Mouse (Mus musculus) limb, embryonic 10.5 days (tissue): ENCODE results near the gene Slc7a6os. TPM values are rescaled to one million over a fixed set of nuclear protein-coding genes. Genes with fewer than 3 reads are reported as not detected.
"Not testable (repeated sequence)": the region's sequence is repeated elsewhere in the genome, so short reads cannot be mapped to it uniquely, and the experiment has no call there.

Source experiments
- DNase-seq: peaks from one replicate; pipeline ENCODE4 v3.0.0-alpha.2; 2017; ENCODE audit warnings: low spot score
- H3K27ac ChIP-seq: fragments of 300-500 bp; sonication (generic); 2 replicates; pipeline ENCODE4 v1.5.1; 2016; ENCODE audit warnings: mild to moderate bottlenecking
- H3K27me3 ChIP-seq: fragments of 300-500 bp; sonication (generic); 2 replicates; pipeline ENCODE4 v1.6.1; 2016; ENCODE audit warnings: low read depth, mild to moderate bottlenecking; ENCODE audit not compliant: poor library complexity, severe bottlenecking
- H3K36me3 ChIP-seq: fragments of 300-500 bp; sonication (generic); 2 replicates; pipeline ENCODE4 v1.6.1; 2016; ENCODE audit warnings: mild to moderate bottlenecking, moderate library complexity
- H3K4me1 ChIP-seq: fragments of 300-500 bp; sonication (generic); 2 replicates; pipeline ENCODE4 v1.6.1; 2016
- H3K4me3 ChIP-seq: fragments of 300-500 bp; sonication (generic); 2 replicates; pipeline ENCODE4 v1.5.1; 2016; ENCODE audit warnings: mild to moderate bottlenecking, moderate library complexity
- H3K9me3 ChIP-seq: fragments of 300-500 bp; sonication (generic); replicated peaks from 2 replicates; pipeline ENCODE4 v1.6.1; 2016; ENCODE audit warnings: mild to moderate bottlenecking
- WGBS: fragments of 180-500 bp; shearing (Covaris S2); methylation state at CpG from one replicate; pipeline ENCODE4 v1.1.7; 2016; 5-methylcytosine and 5-hydroxymethylcytosine counted together
- polyA plus RNA-seq: library from polyadenylated mRNA; unstranded; fragments of >200 nt; fragmentation: Nextera tagmentation; extraction: Ambion mirVana; gene quantifications from 2 replicates; pipeline ENCODE4 v1.2.1, GENCODE M21; 2016

Slc7a6os gene
- polyA plus RNA-seq, 1 experiment from 2014 or later = 42.0 TPM

DNA sequence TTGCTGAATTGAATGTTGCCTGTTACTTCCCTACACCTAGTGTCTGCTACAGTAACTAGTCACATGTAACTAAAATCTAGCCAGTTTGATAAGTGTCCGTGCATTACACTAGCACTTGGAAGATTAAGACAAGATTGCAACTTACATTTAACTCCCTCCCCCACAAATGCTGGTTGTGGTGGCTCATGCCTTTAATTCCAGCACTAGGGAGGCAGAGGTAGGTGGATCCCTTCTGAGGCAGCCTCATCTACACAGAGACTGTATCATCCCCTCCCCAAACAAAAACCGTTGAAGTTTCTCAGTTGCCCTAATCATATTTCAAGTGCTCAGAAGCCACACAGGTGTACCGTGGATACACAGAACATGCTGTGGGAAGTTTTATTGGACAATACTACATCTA is 11.1 kb downstream of the Slc7a6os start:
- WGBS = 88% methylated on average over 3 of the region's 3 CpGs
- H3K27ac ChIP-seq, DNase-seq, H3K4me3 ChIP-seq, H3K9me3 ChIP-seq, H3K4me1 ChIP-seq, H3K27me3 ChIP-seq: not testable (repeated sequence)
- peaks cover 97% of the 10 kb centered on the region for H3K36me3 ChIP-seq

DNA sequence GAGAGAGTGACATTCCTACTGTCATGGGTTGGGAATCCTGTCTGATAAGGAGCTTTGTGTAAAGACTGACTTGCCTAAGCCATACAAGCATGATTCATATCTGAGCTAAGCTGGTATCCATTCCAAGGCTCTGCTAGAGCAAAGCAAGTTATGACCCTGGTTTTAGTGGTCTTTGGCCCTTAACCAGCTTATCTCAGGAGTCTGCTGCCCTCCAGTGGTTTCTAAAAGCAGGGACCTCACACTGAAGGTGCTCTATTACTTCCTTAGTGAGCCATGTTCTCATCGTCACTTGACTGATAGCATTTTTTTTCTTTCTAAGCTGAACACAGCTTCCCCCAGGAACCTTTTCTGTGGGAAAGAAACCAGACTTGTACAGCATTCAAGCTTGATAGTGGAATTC is 12.0 kb downstream of the Slc7a6os start:
- Histone ChIP-seq H3K27ac (no peak overlapping the region), H3K4me1 (no peaks in the 10 kb centered on the region), H3K36me3 (peaks cover 97% of the 10 kb centered on the region), H3K27me3 (no peaks in the 10 kb centered on the region), H3K4me3 (no peak overlapping the region), H3K9me3 (no peaks in the 10 kb centered on the region)
- DNase-seq = peak; percentile 35
- WGBS = 49% methylated on average over 1 of the region's 1 CpGs

DNA sequence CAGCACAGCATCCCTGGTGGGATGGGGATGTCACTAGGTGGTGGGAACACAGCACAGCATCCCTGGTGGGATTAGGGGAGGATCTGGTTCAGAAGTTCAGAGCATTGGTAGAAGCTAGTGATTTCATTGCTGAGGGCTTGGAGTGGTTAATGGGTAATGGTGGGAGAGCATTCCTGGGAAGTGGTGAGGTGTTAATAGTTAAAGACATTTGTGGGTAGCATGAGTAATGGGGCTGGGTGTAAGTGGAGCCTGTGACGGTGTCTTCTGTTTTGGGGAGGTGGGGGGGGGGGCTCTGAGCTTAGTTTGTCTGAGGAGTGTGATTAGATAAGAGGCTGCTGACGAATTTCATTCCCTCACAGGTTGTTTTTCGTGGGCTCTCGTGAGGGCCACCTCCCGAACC is 16.7 kb downstream of the Slc7a6os start:
- no peak overlapping the region for H3K27ac ChIP-seq
- no peaks in the 10 kb centered on the region for H3K27me3 ChIP-seq
- no peak for DNase-seq
- no peak overlapping the region for H3K4me3 ChIP-seq
- no peaks in the 10 kb centered on the region for H3K9me3 ChIP-seq
- peaks cover 94% of the 10 kb centered on the region for H3K36me3 ChIP-seq
- WGBS = 89% methylated on average over 5 of the region's 5 CpGs
- no peaks in the 10 kb centered on the region for H3K4me1 ChIP-seq

DNA sequence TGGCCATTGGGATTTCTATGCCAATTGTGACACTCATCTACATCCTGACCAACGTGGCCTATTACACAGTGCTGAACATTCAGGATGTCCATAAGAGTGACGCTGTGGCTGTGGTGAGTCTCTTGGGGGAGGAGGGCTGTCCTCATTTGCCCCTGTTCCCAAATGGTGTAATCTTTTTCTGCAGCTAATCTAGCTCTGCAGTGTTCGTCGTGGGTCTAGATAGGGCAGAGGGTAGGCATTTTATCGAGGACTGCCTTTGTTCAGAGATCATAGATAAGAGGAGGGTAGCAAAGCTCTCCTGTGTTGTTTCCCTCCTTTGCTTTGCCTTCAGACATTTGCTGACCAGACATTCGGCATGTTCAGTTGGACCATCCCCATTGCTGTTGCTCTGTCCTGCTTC is 17.6 kb downstream of the Slc7a6os start:
- no peaks in the 10 kb centered on the region for H3K4me1 ChIP-seq
- H3K4me3 ChIP-seq = no peak overlapping the region
- peaks cover 93% of the 10 kb centered on the region for H3K36me3 ChIP-seq
- H3K9me3 ChIP-seq = no peaks in the 10 kb centered on the region
- H3K27me3 ChIP-seq = no peaks in the 10 kb centered on the region
- WGBS = 93% methylated on average over 6 of the region's 6 CpGs
- H3K27ac ChIP-seq = no peak overlapping the region
- DNase-seq = no peak

DNA sequence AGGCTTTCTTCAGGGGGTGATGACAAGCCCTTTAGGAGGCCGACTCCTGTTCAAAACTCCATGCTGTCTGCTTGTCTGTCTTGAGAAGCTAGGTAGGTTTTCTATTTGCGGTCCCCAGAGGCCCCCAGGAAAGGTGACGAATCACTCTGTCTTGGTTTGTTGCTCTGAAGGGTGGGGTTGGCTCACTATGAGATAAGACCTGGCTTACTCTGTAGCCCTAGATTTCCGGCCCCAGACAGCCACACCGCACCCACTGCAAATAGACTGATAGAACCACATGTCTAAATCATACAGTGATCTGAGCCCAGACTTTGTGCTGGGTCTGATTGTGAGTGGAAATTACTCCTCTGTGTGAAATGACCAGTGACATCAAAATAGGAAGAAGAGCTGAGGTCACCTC is 19.1 kb downstream of the Slc7a6os start:
- Histone ChIP-seq H3K4me3 (no peak overlapping the region), H3K4me1 (no peaks in the 10 kb centered on the region), H3K9me3 (no peaks in the 10 kb centered on the region), H3K27ac (no peak overlapping the region), H3K36me3 (peaks cover 93% of the 10 kb centered on the region), H3K27me3 (no peaks in the 10 kb centered on the region)
- no peak for DNase-seq
- 90% methylated on average over 5 of the region's 5 CpGs for WGBS

DNA sequence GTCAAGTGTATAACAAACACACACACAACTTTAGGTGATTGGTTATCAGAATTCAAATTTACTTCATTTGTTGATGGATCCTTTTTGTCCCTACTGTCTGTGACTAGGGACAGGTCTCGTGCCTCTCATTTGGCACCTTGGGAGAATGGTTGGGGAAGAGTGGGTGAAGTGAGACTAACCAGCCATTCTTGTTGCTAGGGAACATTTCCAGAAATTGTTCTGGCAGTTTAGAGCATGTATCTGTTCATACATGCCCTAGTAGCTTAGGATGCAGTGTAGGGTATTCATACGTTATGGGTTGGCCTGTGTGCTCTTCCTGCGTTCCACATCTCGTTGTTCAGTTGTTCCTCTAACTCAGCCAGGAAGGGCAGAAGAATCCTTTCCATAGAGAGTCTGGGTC is 21.6 kb downstream of the Slc7a6os start:
- Histone ChIP-seq H3K9me3 (no peaks in the 10 kb centered on the region), H3K36me3 (peaks cover 93% of the 10 kb centered on the region)
- WGBS = 92% methylated on average over 4 of the region's 4 CpGs

DNA sequence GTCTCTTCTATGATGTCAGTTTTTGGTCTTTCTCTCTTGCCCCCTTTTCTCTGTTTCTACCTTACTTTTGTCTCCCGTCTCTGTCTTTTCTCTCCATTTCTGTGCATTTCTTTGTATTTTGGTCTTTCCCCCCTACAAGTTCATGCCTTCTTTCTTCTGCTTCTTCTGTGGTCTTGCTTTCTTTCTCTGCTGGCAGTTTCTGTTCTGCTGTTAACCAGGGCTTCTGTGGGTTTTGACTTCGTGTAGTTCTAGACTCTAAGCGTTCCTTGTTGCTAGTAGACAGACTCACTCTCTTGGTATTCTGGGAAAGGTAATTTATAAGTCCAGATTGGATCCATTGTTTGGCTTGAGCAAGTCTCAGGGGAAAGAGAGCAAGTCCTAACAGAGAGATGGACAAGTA is 24.3 kb downstream of the Slc7a6os start:
- H3K9me3 ChIP-seq = no peaks in the 10 kb centered on the region
- WGBS = 94% methylated on average over 3 of the region's 3 CpGs
- no peak overlapping the region for H3K4me3 ChIP-seq
- H3K36me3 ChIP-seq = peaks cover 92% of the 10 kb centered on the region
- no peak overlapping the region for H3K27ac ChIP-seq
- DNase-seq = no peak
- 0 out of 2 replicates have a peak, but pooled peaks cover 4% of the 10 kb centered on the region for H3K4me1 ChIP-seq
- H3K27me3 ChIP-seq = no peaks in the 10 kb centered on the region

More for the DNA sequence above, 21.6 kb downstream of the Slc7a6os start:
- H3K27ac ChIP-seq = no peak overlapping the region
- no peak overlapping the region for H3K4me3 ChIP-seq
- no peaks in the 10 kb centered on the region for H3K27me3 ChIP-seq
- no peak for DNase-seq
- 0 out of 2 replicates have a peak, but pooled peaks cover 4% of the 10 kb centered on the region for H3K4me1 ChIP-seq

DNA sequence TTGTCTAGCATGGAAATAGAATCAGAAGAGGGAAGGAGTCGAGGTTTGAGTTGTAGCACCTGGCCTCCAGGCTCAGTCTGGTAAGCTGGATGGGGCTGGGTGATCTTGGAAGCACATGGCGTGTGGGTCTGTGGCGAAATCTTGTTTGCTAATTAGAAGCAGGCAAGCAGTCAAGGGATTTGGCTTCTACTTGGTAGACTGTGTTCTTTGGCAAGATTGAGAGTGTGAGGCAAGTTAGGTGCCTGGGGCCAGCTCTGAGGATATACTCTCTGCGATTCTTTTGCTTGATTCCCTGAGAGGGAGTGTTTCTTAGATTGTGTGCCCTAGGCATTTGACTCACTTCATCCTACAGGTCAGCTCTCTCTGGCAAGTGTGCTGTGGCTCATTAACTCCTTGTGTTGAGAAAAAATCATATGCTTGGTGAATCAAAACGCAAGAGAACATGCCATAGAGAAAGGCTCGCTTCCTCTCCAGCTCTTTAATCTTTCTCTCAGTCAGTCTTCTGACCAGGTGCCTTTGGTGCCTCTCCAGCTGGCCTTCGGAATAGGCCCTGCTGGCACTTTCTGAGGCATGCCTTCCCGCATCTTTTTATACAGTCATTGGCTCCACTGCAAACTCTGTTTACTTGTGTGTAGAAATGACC is 25.0 kb downstream of the Slc7a6os start:
- H3K36me3 ChIP-seq = peaks cover 89% of the 10 kb centered on the region

DNA sequence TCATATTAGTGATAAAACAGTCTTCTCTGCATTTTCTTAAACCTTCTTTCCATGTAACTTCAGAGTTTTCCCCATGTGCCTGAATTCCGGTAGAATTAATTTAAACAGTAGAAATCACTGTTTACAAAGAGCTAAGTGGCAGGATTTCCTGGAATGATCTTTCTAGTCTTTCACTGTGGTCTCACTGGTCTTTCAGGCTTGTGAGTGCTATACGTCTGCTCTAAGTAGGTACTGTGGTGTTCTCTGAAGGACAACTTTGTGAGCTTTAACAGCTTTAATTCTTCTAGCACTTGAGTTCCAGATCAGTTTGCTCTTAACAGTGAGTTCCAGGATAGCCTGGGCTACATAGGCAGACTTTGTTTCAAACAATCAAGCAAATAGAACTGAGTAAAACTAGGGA is 32.3 kb downstream of the Slc7a6os start:
- Histone ChIP-seq H3K27me3 (no peaks in the 10 kb centered on the region), H3K36me3 (peaks cover 43% of the 10 kb centered on the region), H3K4me1 (0 out of 2 replicates have a peak, but pooled peaks cover 10% of the 10 kb centered on the region), H3K9me3 (no peaks in the 10 kb centered on the region), H3K4me3 (no peak overlapping the region), H3K27ac (no peak overlapping the region)
- 79% methylated on average over 2 of the region's 2 CpGs for WGBS
- DNase-seq = no peak

More for the DNA sequence above, 25.0 kb downstream of the Slc7a6os start:
- 86% methylated on average over 8 of the region's 8 CpGs for WGBS
- Histone ChIP-seq H3K4me3 (no peak overlapping the region), H3K4me1 (0 out of 2 replicates have a peak, but pooled peaks cover 4% of the 10 kb centered on the region), H3K27me3 (no peaks in the 10 kb centered on the region), H3K27ac (no peak overlapping the region), H3K9me3 (no peaks in the 10 kb centered on the region)
- DNase-seq = no peak

DNA sequence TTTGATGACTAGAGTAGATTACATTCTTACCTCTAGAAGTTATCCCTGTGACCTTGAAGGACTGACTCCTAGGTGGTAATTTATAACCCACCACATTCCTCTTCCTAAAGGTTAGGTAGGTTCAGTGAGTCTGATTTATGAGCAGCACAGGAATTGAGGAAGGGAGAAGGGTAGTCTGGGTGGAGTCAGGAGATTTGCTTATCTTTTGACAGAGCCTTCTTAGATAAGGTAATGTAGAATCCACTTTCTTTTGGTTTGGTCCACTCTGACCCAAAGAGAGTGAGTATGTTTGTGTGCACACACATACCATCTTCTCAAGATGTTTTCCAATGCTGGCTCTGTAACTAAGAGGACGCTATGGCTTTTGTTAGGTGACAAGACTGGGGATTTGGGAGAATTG is 33.1 kb downstream of the Slc7a6os start:
- Histone ChIP-seq H3K27me3 (no peaks in the 10 kb centered on the region), H3K36me3 (peaks cover 42% of the 10 kb centered on the region), H3K4me1 (0 out of 2 replicates have a peak, but pooled peaks cover 10% of the 10 kb centered on the region), H3K9me3 (no peaks in the 10 kb centered on the region), H3K4me3 (no peak overlapping the region), H3K27ac (no peak overlapping the region)
- no peak for DNase-seq
- WGBS = 58% methylated on average over 1 of the region's 1 CpGs

DNA sequence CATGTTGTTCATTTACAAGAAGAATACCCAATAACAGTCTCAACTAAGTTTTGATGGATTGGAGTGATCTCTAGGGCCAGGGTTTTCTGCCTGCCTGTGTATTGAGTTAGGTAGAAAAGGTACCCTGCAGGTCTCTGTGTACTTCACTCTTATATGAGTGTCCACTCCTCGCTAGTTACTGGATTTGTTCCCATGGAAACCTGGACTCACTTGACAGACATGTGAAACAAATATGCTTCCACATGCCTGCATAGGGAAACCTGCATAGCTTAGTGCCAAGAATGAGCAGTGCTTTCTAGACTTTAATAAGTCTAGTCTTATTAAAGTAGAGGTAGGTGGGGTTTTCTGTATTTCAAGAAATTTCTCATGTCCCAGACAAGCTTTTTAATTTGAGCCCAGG is 33.8 kb downstream of the Slc7a6os start:
- 58% methylated on average over 1 of the region's 1 CpGs for WGBS
- Histone ChIP-seq H3K36me3 (peaks cover 38% of the 10 kb centered on the region), H3K4me1 (0 out of 2 replicates have a peak, but pooled peaks cover 10% of the 10 kb centered on the region), H3K27ac (no peak overlapping the region), H3K4me3 (no peak overlapping the region), H3K27me3 (no peaks in the 10 kb centered on the region), H3K9me3 (no peaks in the 10 kb centered on the region)
- no peak for DNase-seq

DNA sequence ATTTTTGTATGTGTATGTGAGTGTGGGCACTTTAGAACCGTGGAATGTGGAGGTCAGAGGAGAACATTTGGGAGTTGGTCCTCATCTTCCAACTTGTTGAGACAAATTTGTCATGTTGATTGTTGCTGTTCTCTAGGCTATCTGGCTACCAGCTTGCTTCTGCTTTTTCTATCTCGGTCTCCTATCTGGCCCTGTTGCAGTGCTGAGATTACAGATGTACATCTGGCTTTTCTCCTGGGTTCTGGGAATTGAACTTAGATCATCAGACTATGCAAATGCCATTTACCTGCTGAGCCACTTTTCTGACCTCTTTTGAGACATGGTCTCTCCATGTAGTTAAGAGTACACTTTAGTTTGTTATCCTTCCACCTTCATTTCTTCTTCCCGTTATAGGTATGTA is 37.2 kb downstream of the Slc7a6os start:
- no peak overlapping the region for H3K4me3 ChIP-seq
- peaks cover 15% of the 10 kb centered on the region for H3K36me3 ChIP-seq
- no peaks in the 10 kb centered on the region for H3K9me3 ChIP-seq
- peaks cover 18% of the 10 kb centered on the region for H3K4me1 ChIP-seq
- H3K27ac ChIP-seq = no peak overlapping the region
- DNase-seq = no peak
- no peaks in the 10 kb centered on the region for H3K27me3 ChIP-seq
- 93% methylated on average over 3 of the region's 3 CpGs for WGBS

DNA sequence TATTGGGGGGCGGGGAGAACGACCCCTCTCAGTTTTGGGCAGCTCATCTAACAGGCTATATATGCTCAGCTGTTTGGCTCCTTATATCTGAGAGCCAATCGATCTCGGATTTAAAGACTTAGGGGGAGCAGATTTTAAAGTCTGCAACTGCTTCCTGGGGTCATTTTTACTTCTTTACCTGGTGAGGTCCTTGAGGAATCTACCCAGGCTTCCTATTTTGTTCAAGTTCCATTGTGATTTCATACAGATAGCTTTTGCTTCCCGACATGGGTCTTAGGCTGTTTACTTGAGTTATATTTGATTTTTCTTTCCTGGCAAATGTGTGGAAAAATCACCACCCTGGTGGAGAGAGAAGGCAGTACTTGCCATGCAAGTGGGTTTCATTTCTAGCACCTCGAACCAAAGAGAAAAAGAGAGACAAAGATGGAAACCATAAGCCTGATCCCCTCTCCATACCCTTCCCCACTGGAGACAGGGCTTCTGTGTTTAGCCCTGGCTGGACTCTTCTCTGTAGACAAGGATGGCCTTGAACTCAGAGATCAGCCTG is 40.7 kb downstream of the Slc7a6os start:
- H3K4me3 ChIP-seq = peak overlapping the region; percentile 85
- DNase-seq = no peak
- 0 out of 2 replicates have a peak overlapping the region, but pooled peaks have one; percentile 97 for H3K27ac ChIP-seq
- 48% methylated on average over 6 of the region's 6 CpGs for WGBS
- no peaks in the 10 kb centered on the region for H3K9me3 ChIP-seq
- H3K4me1 ChIP-seq = peaks cover 14% of the 10 kb centered on the region
- H3K27me3 ChIP-seq = no peaks in the 10 kb centered on the region
- H3K36me3 ChIP-seq = peaks cover 15% of the 10 kb centered on the region
